ENCODE assay signal across 10 mouse cellular contexts in the genomic region with DNA sequence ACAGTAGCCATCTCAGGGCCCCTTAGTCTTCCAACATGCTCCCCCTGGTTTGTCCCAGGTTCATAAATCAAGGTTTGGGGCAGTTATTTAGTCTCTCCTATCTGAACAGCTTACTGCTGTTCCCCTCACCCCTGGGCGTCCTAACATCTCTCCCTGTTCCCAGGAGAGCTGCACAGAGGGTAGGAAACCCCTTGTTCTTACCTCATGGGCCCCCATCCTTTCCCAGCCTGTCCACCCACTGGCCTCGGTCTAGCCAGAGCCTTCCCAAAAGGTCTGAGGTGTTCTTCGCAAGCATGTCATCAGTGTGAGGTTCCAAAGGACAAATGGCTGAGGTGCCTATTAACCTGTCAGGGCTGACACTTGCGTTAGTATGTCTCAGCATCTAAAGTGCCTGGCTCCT. TPM values are rescaled to one million over a fixed set of nuclear protein-coding genes. Genes with fewer than 3 reads are reported as not detected.
DNase-seq lines count a peak whose midpoint lies in the region; ATAC-seq and TF ChIP-seq lines count a peak whose summit lies in the region.
"Had no signal": no experiment of that assay in that cellular context is flagged by ENCODE, and none has a peak within 500 bp of the region (broad histone marks: within the 10 kb centered on the region; RNA-seq: fewer than 3 reads in every experiment).

No protein-coding gene starts in this region.

- no peak for TF ChIP-seq CTCF in lung, postnatal 0 days (IDR thresholded peaks at IDR 0.05)

- no peak for ATAC-seq in heart, embryonic 13.5 days (ENCODE audit: extremely low read depth, insufficient number of reproducible peaks, low FRiP score, low TSS enrichment)
- ATAC-seq in lung, postnatal 0 days, result no peak
- no peak for ATAC-seq in stomach, embryonic 14.5 days (ENCODE audit: insufficient number of reproducible peaks, insufficient read depth, low FRiP score, low read depth)

- peak overlapping the region; percentile 89 for H3K9ac ChIP-seq in heart, embryonic 13.5 days
- no peak overlapping the region for H3K9ac ChIP-seq in lung, postnatal 0 days (replicated peaks; ENCODE audit: low read depth)
- no peak overlapping the region for H3K9ac ChIP-seq in stomach, embryonic 14.5 days (replicated peaks; ENCODE audit: low read depth, low read length)

- peaks cover 6% of the 10 kb centered on the region; the same call in 1 of the 2 replicates for H3K36me3 ChIP-seq in heart, embryonic 13.5 days
- H3K36me3 ChIP-seq in lung, postnatal 0 days (ENCODE audit: insufficient read depth, low read length), result no peaks in the 10 kb centered on the region
- no peaks in the 10 kb centered on the region; the same call in 1 of the 2 replicates for H3K36me3 ChIP-seq in stomach, embryonic 14.5 days (ENCODE audit: control insufficient read depth, insufficient read depth, low read length)

- H3K4me3 ChIP-seq in heart, embryonic 13.5 days, result peak overlapping the region; percentile 94; the same call in 1 of the 2 replicates
- H3K4me3 ChIP-seq in lung, postnatal 0 days (ENCODE audit: low read depth, low read length), result no peak overlapping the region
- H3K4me3 ChIP-seq in stomach, embryonic 14.5 days (ENCODE audit: low read depth, low read length), result no peak overlapping the region

- H3K27ac ChIP-seq in heart, embryonic 13.5 days (replicated peaks), result peak overlapping the region; percentile 100
- peak overlapping the region; percentile 98 for H3K27ac ChIP-seq in lung, postnatal 0 days (ENCODE audit: low read length)
- H3K27ac ChIP-seq in stomach, embryonic 14.5 days (ENCODE audit: low read length), result peak overlapping the region; percentile 88

- 66% methylated on average over 4 of the region's 4 CpGs for WGBS in heart, embryonic 13.5 days
- 81% methylated on average over 4 of the region's 4 CpGs for WGBS in lung, postnatal 0 days
- 81% methylated on average over 4 of the region's 4 CpGs for WGBS in stomach, embryonic 14.5 days

- H3K4me2 ChIP-seq in heart, embryonic 13.5 days, result peak overlapping the region; percentile 86
- no peak overlapping the region for H3K4me2 ChIP-seq in lung, postnatal 0 days (replicated peaks; ENCODE audit: low read depth, low read length)
- 0 out of 2 replicates have a peak overlapping the region, but pooled peaks have one; percentile 71 for H3K4me2 ChIP-seq in stomach, embryonic 14.5 days (replicated peaks; ENCODE audit: low read depth, low read length)

- no peaks in the 10 kb centered on the region for H3K9me3 ChIP-seq in heart, embryonic 13.5 days
- H3K9me3 ChIP-seq in lung, postnatal 0 days (ENCODE audit: low read length), result no peaks in the 10 kb centered on the region
- H3K9me3 ChIP-seq in stomach, embryonic 14.5 days (ENCODE audit: control insufficient read depth, low read depth, low read length), result no peaks in the 10 kb centered on the region
- H3K9me3 ChIP-seq: G1E; megakaryocyte, embryonic 14.5 days had no signal

- DNase-seq in heart, postnatal 14 days, result no peak
- no peak for DNase-seq in lung, postnatal 0 days (ENCODE audit: low spot score)
- DNase-seq in lung, adult 18-20 months, result no peak
- peak; percentile 36 for DNase-seq in induced T-regulatory cell, adult 2 months (ENCODE audit: low read depth)
- no peak for DNase-seq in spleen, adult 12 weeks (ENCODE audit: low spot score)
- DNase-seq in MN1 (ENCODE audit: low spot score), result no peak

- no peaks in the 10 kb centered on the region for H3K27me3 ChIP-seq in heart, embryonic 13.5 days (replicated peaks)
- no peaks in the 10 kb centered on the region for H3K27me3 ChIP-seq in lung, postnatal 0 days (replicated peaks; ENCODE audit: insufficient read depth, low read length)
- no peaks in the 10 kb centered on the region for H3K27me3 ChIP-seq in stomach, embryonic 14.5 days (ENCODE audit: control insufficient read depth, insufficient read depth, low read length)

- intact Hi-C loops in heart, postnatal 14 days (cut with DNase I), result loop anchor here (2.0 to 5.0 kb wide), 3 partner anchors 35 to 80 kb away; no protein-coding TSS in a partner anchor

- H3K4me1 ChIP-seq in heart, embryonic 13.5 days, result peaks cover 59% of the 10 kb centered on the region
- H3K4me1 ChIP-seq in lung, postnatal 0 days (ENCODE audit: insufficient read depth, low read depth, low read length), result peaks cover 11% of the 10 kb centered on the region; the same call in 1 of the 2 replicates
- peaks cover 21% of the 10 kb centered on the region for H3K4me1 ChIP-seq in stomach, embryonic 14.5 days (ENCODE audit: control insufficient read depth, insufficient read depth, low read length)

- no peak for TF ChIP-seq EP300 in lung, postnatal 0 days (IDR thresholded peaks at IDR 0.05)

RNA-seq across cellular contexts. Expression of gene Sik1, which starts 1.6 kb away (rescaled TPM):
- 17.2 and 17.6 TPM in 2 replicates for polyA plus RNA-seq in heart, embryonic 13.5 days (2015; fragmentation: Nextera tagmentation; extraction: Ambion mirVana)
- 10 to 100 TPM; 41.4 to 72.2 TPM for total RNA-seq in heart, postnatal 14 days (2021)
- 29.5 and 35.9 TPM in 2 replicates for polyA plus RNA-seq in lung, postnatal 0 days (2015; fragmentation: Nextera tagmentation; extraction: Ambion mirVana)
- polyA plus RNA-seq in stomach, embryonic 14.5 days (2014; fragmentation: Nextera tagmentation; extraction: Ambion mirVana), result 19.7 and 20.8 TPM in 2 replicates
